Mouse (Mus musculus): ENCODE measurements around the gene Nkap. TPM values are rescaled to one million over a fixed set of nuclear protein-coding genes. Genes with fewer than 3 reads are reported as not detected.
A peak's percentile ranks its signal among the peaks of the same experiment; 100 is the strongest.
"Not testable (repeated sequence)": the region's sequence is repeated elsewhere in the genome, so short reads cannot be mapped to it uniquely, and the experiment has no call there.

Nkap gene
- total and polyA plus RNA-seq, 2 experiments from 2014 or later: 8.1 to 8.2 TPM

DNA sequence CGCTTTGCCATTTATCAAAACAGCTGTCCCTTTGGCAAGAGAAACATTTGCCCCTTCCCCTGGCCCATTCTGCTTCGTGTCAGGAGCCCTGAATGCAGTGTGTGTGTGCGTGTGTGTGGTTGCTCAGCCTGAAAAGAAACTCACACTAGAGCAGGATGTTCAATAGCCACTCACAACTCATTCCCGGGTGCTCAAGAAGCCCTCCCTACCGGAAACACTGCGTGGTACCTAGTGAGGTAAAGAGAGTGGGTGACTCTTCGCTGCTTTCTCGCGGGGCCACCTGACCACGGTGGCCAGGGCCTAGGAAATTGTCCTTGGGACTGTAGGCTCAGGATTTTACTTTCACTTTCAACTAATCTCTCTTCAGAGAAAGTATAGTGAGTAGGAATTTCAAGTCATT is 34.6 kb downstream of the Nkap start:
- no peaks in the 10 kb centered on the region for H3K36me3 ChIP-seq (replicated peaks; ENCODE audit: control insufficient read depth, insufficient read depth, low read length)
- H3K4me3 ChIP-seq (ENCODE audit: low read depth, low read length): no peak overlapping the region
- H3K4me2 ChIP-seq (ENCODE audit: low read depth, low read length): no peak overlapping the region
- no peaks in the 10 kb centered on the region for H3K4me1 ChIP-seq (ENCODE audit: control insufficient read depth, insufficient read depth)
- no peak overlapping the region for H3K9ac ChIP-seq (replicated peaks; ENCODE audit: low read depth, low read length)
- no peak for TF ChIP-seq CTCF (IDR thresholded peaks at IDR 0.05; ENCODE audit: low read depth)
- TF ChIP-seq EP300 (IDR thresholded peaks at IDR 0.05; ENCODE audit: low read depth): no peak
- WGBS: 67% methylated on average over 10 of the region's 10 CpGs
- ATAC-seq (ENCODE audit: insufficient read depth, low read depth) (no peak), DNase-seq (ENCODE audit: low spot score) (no peak)
- H3K27ac ChIP-seq (ENCODE audit: low read depth): no peak overlapping the region
- no peaks in the 10 kb centered on the region for H3K27me3 ChIP-seq (ENCODE audit: control insufficient read depth, insufficient read depth, low read length)
- H3K9me3 ChIP-seq (replicated peaks; ENCODE audit: control insufficient read depth, low read length): no peaks in the 10 kb centered on the region

GRCm38 (mm10) chrX:37163115-37163514 is 36.5 kb downstream of the Nkap start:
- H3K27me3 ChIP-seq (ENCODE audit: control insufficient read depth, insufficient read depth, low read length): no peaks in the 10 kb centered on the region
- no peak overlapping the region for H3K4me3 ChIP-seq (ENCODE audit: low read depth, low read length)
- H3K27ac ChIP-seq (ENCODE audit: low read depth): no peak overlapping the region
- no peaks in the 10 kb centered on the region for H3K9me3 ChIP-seq (replicated peaks; ENCODE audit: control insufficient read depth, low read length)
- H3K9ac ChIP-seq (replicated peaks; ENCODE audit: low read depth, low read length): no peak overlapping the region
- no peak overlapping the region for H3K4me2 ChIP-seq (ENCODE audit: low read depth, low read length)
- ATAC-seq (ENCODE audit: insufficient read depth, low read depth): no peak
- TF ChIP-seq CTCF (IDR thresholded peaks at IDR 0.05; ENCODE audit: low read depth) (no peak), EP300 (IDR thresholded peaks at IDR 0.05; ENCODE audit: low read depth) (no peak)
- no peaks in the 10 kb centered on the region for H3K4me1 ChIP-seq (ENCODE audit: control insufficient read depth, insufficient read depth)
- WGBS: 80% methylated on average over 18 of the region's 18 CpGs
- no peaks in the 10 kb centered on the region for H3K36me3 ChIP-seq (replicated peaks; ENCODE audit: control insufficient read depth, insufficient read depth, low read length)
- no peak for DNase-seq (ENCODE audit: low spot score)

GRCm38 (mm10) chrX:37167085-37167484 is 40.5 kb downstream of the Nkap start:
- Histone ChIP-seq H3K9ac (replicated peaks; ENCODE audit: low read depth, low read length) (no peak overlapping the region), H3K4me3 (ENCODE audit: low read depth, low read length) (no peak overlapping the region), H3K4me2 (ENCODE audit: low read depth, low read length) (no peak overlapping the region), H3K36me3 (replicated peaks; ENCODE audit: control insufficient read depth, insufficient read depth, low read length) (no peaks in the 10 kb centered on the region), H3K27ac (ENCODE audit: low read depth) (no peak overlapping the region), H3K27me3 (ENCODE audit: control insufficient read depth, insufficient read depth, low read length) (no peaks in the 10 kb centered on the region), H3K4me1 (ENCODE audit: control insufficient read depth, insufficient read depth) (no peaks in the 10 kb centered on the region), H3K9me3 (replicated peaks; ENCODE audit: control insufficient read depth, low read length) (no peaks in the 10 kb centered on the region)
- TF ChIP-seq CTCF (IDR thresholded peaks at IDR 0.05; ENCODE audit: low read depth): peak; percentile 74
- no peak for TF ChIP-seq EP300 (IDR thresholded peaks at IDR 0.05; ENCODE audit: low read depth)
- ATAC-seq (ENCODE audit: insufficient read depth, low read depth) (0 out of 2 replicates have a peak, but pooled peaks have one; percentile 39), DNase-seq (ENCODE audit: low spot score) (no peak)
- 25% methylated on average over 3 of the region's 3 CpGs for WGBS

DNA sequence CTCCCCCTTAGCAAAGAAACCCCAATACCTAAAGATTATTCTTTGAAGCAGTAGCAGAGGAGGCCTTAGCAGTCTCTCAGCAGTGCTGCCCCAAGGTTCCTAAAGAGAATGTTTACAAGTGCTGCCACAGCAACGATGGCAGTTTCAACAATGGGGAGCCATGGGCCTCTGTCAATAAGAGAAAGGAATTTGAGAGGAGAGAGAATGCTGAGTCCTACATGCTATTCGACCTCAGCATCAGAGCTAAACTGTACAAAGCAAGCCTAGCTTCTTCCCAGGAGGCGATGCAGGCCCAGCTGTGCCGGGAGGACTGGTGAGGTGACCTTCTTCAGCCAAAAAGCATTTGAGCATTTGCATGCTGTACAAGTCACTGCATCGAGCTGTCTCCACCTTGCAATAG is 42.1 kb downstream of the Nkap start, which contains the start of gene Akap14:
Gene Akap14 (minus strand): TSS at position 101 of the 400 bp plus-strand sequence.
- H3K4me1 ChIP-seq (ENCODE audit: control insufficient read depth, insufficient read depth): no peaks in the 10 kb centered on the region
- WGBS: 49% methylated on average over 5 of the region's 5 CpGs
- no peaks in the 10 kb centered on the region for H3K27me3 ChIP-seq (ENCODE audit: control insufficient read depth, insufficient read depth, low read length)
- DNase-seq (ENCODE audit: low spot score) (no peak), ATAC-seq (ENCODE audit: insufficient read depth, low read depth) (no peak)
- H3K27ac ChIP-seq (ENCODE audit: low read depth): no peak within 1 kb of the TSS
- TF ChIP-seq EP300 (IDR thresholded peaks at IDR 0.05; ENCODE audit: low read depth) (no peak), CTCF (IDR thresholded peaks at IDR 0.05; ENCODE audit: low read depth) (no peak)
- H3K4me3 ChIP-seq (ENCODE audit: low read depth, low read length): no peak within 1 kb of the TSS
- H3K4me2 ChIP-seq (ENCODE audit: low read depth, low read length): no peak within 1 kb of the TSS
- H3K9me3 ChIP-seq (replicated peaks; ENCODE audit: control insufficient read depth, low read length): no peaks in the 10 kb centered on the region
- no peak within 1 kb of the TSS for H3K9ac ChIP-seq (replicated peaks; ENCODE audit: low read depth, low read length)
- no peaks in the 10 kb centered on the region for H3K36me3 ChIP-seq (replicated peaks; ENCODE audit: control insufficient read depth, insufficient read depth, low read length)

GRCm38 (mm10) chrX:37184401-37184800 is 57.8 kb downstream of the Nkap start:
- not testable (repeated sequence) for H3K36me3 ChIP-seq (replicated peaks; ENCODE audit: control insufficient read depth, insufficient read depth, low read length); H3K4me1 ChIP-seq (ENCODE audit: control insufficient read depth, insufficient read depth); H3K4me3 ChIP-seq (ENCODE audit: low read depth, low read length); DNase-seq (ENCODE audit: low spot score); H3K27ac ChIP-seq (ENCODE audit: low read depth); H3K27me3 ChIP-seq (ENCODE audit: control insufficient read depth, insufficient read depth, low read length); ATAC-seq (ENCODE audit: insufficient read depth, low read depth); H3K9me3 ChIP-seq (replicated peaks; ENCODE audit: control insufficient read depth, low read length); H3K9ac ChIP-seq (replicated peaks; ENCODE audit: low read depth, low read length)
- WGBS: 43% methylated on average over 8 of the region's 8 CpGs
- H3K4me2 ChIP-seq (ENCODE audit: low read depth, low read length): peak overlapping the region; percentile 18; the same call in 1 of the 2 replicates

DNA sequence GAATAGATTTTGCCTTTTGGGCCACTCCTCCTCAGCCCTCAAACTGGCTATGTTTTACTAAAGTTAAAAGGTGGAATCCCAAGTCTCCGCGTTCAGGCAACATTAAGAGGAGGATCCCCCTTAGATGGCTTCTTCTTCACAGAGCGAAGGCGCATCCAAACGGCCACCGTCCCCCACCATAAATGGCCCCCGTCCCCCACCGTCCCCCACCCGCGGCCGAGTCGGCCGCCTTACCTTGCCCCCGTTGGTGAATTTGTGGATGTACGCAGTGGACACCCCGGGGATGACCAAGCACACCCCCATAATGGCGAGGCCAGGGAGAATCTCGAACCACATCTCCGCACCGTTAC is 64.1 kb downstream of the Nkap start:
- peak overlapping the region; percentile 73 for H3K4me3 ChIP-seq (ENCODE audit: low read depth, low read length)
- WGBS: 14% methylated on average over 16 of the region's 20 CpGs
- no peaks in the 10 kb centered on the region for H3K36me3 ChIP-seq (replicated peaks; ENCODE audit: control insufficient read depth, insufficient read depth, low read length)
- ATAC-seq (ENCODE audit: insufficient read depth, low read depth): peak; percentile 45
- peak overlapping the region; percentile 65 for H3K9ac ChIP-seq (replicated peaks; ENCODE audit: low read depth, low read length)
- peak overlapping the region; percentile 57 for H3K27ac ChIP-seq (ENCODE audit: low read depth)
- no peaks in the 10 kb centered on the region for H3K27me3 ChIP-seq (ENCODE audit: control insufficient read depth, insufficient read depth, low read length)
- no peaks in the 10 kb centered on the region for H3K9me3 ChIP-seq (replicated peaks; ENCODE audit: control insufficient read depth, low read length)
- peak overlapping the region; percentile 80 for H3K4me2 ChIP-seq (ENCODE audit: low read depth, low read length)
- H3K4me1 ChIP-seq (ENCODE audit: control insufficient read depth, insufficient read depth): no peaks in the 10 kb centered on the region
- DNase-seq (ENCODE audit: low spot score): no peak
- TF ChIP-seq EP300 (IDR thresholded peaks at IDR 0.05; ENCODE audit: low read depth) (no peak), CTCF (IDR thresholded peaks at IDR 0.05; ENCODE audit: low read depth) (no peak)

Data from heart, postnatal 0 days (tissue).